Mouse (Mus musculus) heart, postnatal 0 days (tissue): ENCODE measurements around the gene Atad5. TPM values are rescaled to one million over a fixed set of nuclear protein-coding genes. Genes with fewer than 3 reads are reported as not detected.

Experiments
- ATAC-seq: fragments of 200-750 bp; cut with Nextera tagmentation; 2 replicates; pipeline ENCODE4 v1.8.0; 2017; ENCODE audit warnings: low read depth, moderate number of reproducible peaks, moderate library complexity; ENCODE audit not compliant: insufficient read depth
- DNase-seq: peaks from one replicate; pipeline ENCODE4 v3.0.0-alpha.2; 2016; ENCODE audit warnings: low spot score
- H3K27ac ChIP-seq: fragments of 300-500 bp; sonication (generic); 2 replicates; pipeline ENCODE4 v1.5.1; 2014; ENCODE audit warnings: low read depth, mild to moderate bottlenecking
- H3K27me3 ChIP-seq: fragments of 300-500 bp; sonication (generic); 2 replicates; pipeline ENCODE4 v1.6.1; 2014; ENCODE audit warnings: low read length, mixed read lengths; ENCODE audit not compliant: control insufficient read depth, insufficient read depth
- H3K36me3 ChIP-seq: fragments of 300-500 bp; sonication (generic); replicated peaks from 2 replicates; pipeline ENCODE4 v1.6.1; 2014; ENCODE audit warnings: low read length, mixed read lengths; ENCODE audit not compliant: control insufficient read depth, insufficient read depth
- H3K4me1 ChIP-seq: fragments of 300-500 bp; sonication (generic); 2 replicates; pipeline ENCODE4 v1.6.1; 2014; ENCODE audit warnings: antibody characterized with exemption; ENCODE audit not compliant: control insufficient read depth, insufficient read depth
- H3K4me2 ChIP-seq: fragments of 300-500 bp; sonication (generic); 2 replicates; pipeline ENCODE4 v1.6.1; 2014; ENCODE audit warnings: low read depth, mild to moderate bottlenecking, low read length, moderate library complexity
- H3K4me3 ChIP-seq: fragments of 300-500 bp; sonication (generic); 2 replicates; pipeline ENCODE4 v1.5.1; 2014; ENCODE audit warnings: low read depth, low read length
- H3K9ac ChIP-seq: fragments of 300-500 bp; sonication (generic); replicated peaks from 2 replicates; pipeline ENCODE4 v1.6.1; 2014; ENCODE audit warnings: low read depth, low read length, mixed read lengths
- H3K9me3 ChIP-seq: fragments of 300-500 bp; sonication (generic); replicated peaks from 2 replicates; pipeline ENCODE4 v1.6.1; 2016; ENCODE audit warnings: low read length; ENCODE audit not compliant: control insufficient read depth
- CTCF ChIP-seq: IDR thresholded peaks from 2 replicates; pipeline ENCODE4 v1.5.1; 2016; ENCODE audit warnings: antibody characterized with exemption, control low read depth, low read depth
- EP300 ChIP-seq: IDR thresholded peaks from 2 replicates; pipeline ENCODE4 v1.6.1; 2016; ENCODE audit warnings: antibody characterized with exemption, low read depth
- WGBS: fragments of 180-500 bp; shearing (Covaris S2); extraction: QIAGEN DNeasy Blood & Tissue Kit; methylation state at CpG from one replicate; pipeline ENCODE4 v1.1.7; 2014; 5-methylcytosine and 5-hydroxymethylcytosine counted together
- polyA plus RNA-seq: library from polyadenylated mRNA; unstranded; fragments of >200 nt; fragmentation: Nextera tagmentation; extraction: Ambion mirVana; gene quantifications from 2 replicates; pipeline ENCODE4 v1.2.1, GENCODE M21; 2015
- total RNA-seq: library from RNA; depleted of rRNA; stranded (reverse); fragments of >200 nt; gene quantifications from 2 replicates; pipeline ENCODE4 v1.2.3, GENCODE M21; 2014; ENCODE audit warnings: low replicate concordance

Gene Atad5
- total and polyA plus RNA-seq, 2 experiments from 2014 or later: 1.5 to 4.2 TPM

GRCm38 (mm10) chr11:80156841-80157240 lies 67.6 kb downstream of the Atad5 start:
- DNase-seq (no peak), ATAC-seq (no peak)
- Histone ChIP-seq H3K4me1 (no peaks in the 10 kb centered on the region), H3K27me3 (peaks cover 16% of the 10 kb centered on the region), H3K9ac (no peak overlapping the region), H3K4me2 (no peak overlapping the region), H3K27ac (no peak overlapping the region), H3K36me3 (no peaks in the 10 kb centered on the region), H3K4me3 (no peak overlapping the region), H3K9me3 (no peaks in the 10 kb centered on the region)
- WGBS: 79% methylated on average over 4 of the region's 4 CpGs
- TF ChIP-seq CTCF (no peak), EP300 (no peak)

- Histone ChIP-seq H3K36me3 (no peaks in the 10 kb centered on the region), H3K4me1 (no peaks in the 10 kb centered on the region), H3K27ac (no peak overlapping the region), H3K4me2 (no peak overlapping the region), H3K9ac (no peak overlapping the region), H3K27me3 (peaks cover 15% of the 10 kb centered on the region), H3K9me3 (no peaks in the 10 kb centered on the region), H3K4me3 (no peak overlapping the region)
- TF ChIP-seq CTCF: no peak
- TF ChIP-seq EP300: no peak
- no peak for ATAC-seq
- WGBS: 79% methylated on average over 7 of the region's 7 CpGs
- no peak for DNase-seq
These were observed 69.8 kb downstream of the Atad5 start for GRCm38 (mm10) chr11:80159018-80159417.

- no peaks in the 10 kb centered on the region for H3K4me1 ChIP-seq
- ATAC-seq: no peak
- 76% methylated on average over 4 of the region's 4 CpGs for WGBS
These were observed 71.8 kb downstream of the Atad5 start for GRCm38 (mm10) chr11:80161041-80161440.

GRCm38 (mm10) chr11:80163362-80164116 lies 74.3 kb downstream of the Atad5 start:
- Histone ChIP-seq H3K27me3 (no peaks in the 10 kb centered on the region), H3K36me3 (no peaks in the 10 kb centered on the region), H3K9me3 (no peaks in the 10 kb centered on the region), H3K4me2 (no peak overlapping the region), H3K4me3 (no peak overlapping the region), H3K9ac (no peak overlapping the region), H3K27ac (no peak overlapping the region), H3K4me1 (no peaks in the 10 kb centered on the region)
- WGBS: 62% methylated on average over 7 of the region's 7 CpGs
- DNase-seq (no peak), ATAC-seq (no peak)
- TF ChIP-seq EP300: no peak

More at GRCm38 (mm10) chr11:80161041-80161440, 71.8 kb downstream of the Atad5 start:
- Histone ChIP-seq H3K27ac (no peak overlapping the region), H3K4me3 (no peak overlapping the region), H3K4me2 (no peak overlapping the region), H3K9me3 (no peaks in the 10 kb centered on the region), H3K9ac (no peak overlapping the region), H3K27me3 (0 out of 2 replicates have a peak, but pooled peaks cover under 1% of the 10 kb centered on the region), H3K36me3 (no peaks in the 10 kb centered on the region)
- no peak for TF ChIP-seq CTCF
- TF ChIP-seq EP300: no peak
- DNase-seq: no peak

GRCm38 (mm10) chr11:80164224-80164623 lies 75.0 kb downstream of the Atad5 start:
- Histone ChIP-seq H3K9me3 (no peaks in the 10 kb centered on the region), H3K27ac (no peak overlapping the region), H3K4me2 (no peak overlapping the region), H3K4me3 (no peak overlapping the region), H3K9ac (no peak overlapping the region), H3K36me3 (no peaks in the 10 kb centered on the region), H3K4me1 (no peaks in the 10 kb centered on the region), H3K27me3 (no peaks in the 10 kb centered on the region)
- WGBS: 67% methylated on average over 2 of the region's 2 CpGs
- DNase-seq: no peak
- ATAC-seq: no peak
- TF ChIP-seq CTCF: no peak
- TF ChIP-seq EP300: no peak

GRCm38 (mm10) chr11:80168121-80168520 lies 78.9 kb downstream of the Atad5 start:
- H3K4me1 ChIP-seq: no peaks in the 10 kb centered on the region
- H3K9ac ChIP-seq: no peak overlapping the region
- H3K27ac ChIP-seq: no peak overlapping the region
- no peaks in the 10 kb centered on the region for H3K27me3 ChIP-seq
- TF ChIP-seq EP300: no peak
- no peak for TF ChIP-seq CTCF
- no peaks in the 10 kb centered on the region for H3K36me3 ChIP-seq
- no peaks in the 10 kb centered on the region for H3K9me3 ChIP-seq
- 86% methylated on average over 9 of the region's 9 CpGs for WGBS
- DNase-seq: no peak
- H3K4me2 ChIP-seq: no peak overlapping the region
- no peak for ATAC-seq
- H3K4me3 ChIP-seq: no peak overlapping the region
